Mouse (Mus musculus) heart, embryonic 11.5 days (tissue): ENCODE data around the gene Ptprcap. TPM values are rescaled to one million over a fixed set of nuclear protein-coding genes. Genes with fewer than 3 reads are reported as not detected.
"Not testable (repeated sequence)": the region's sequence is repeated elsewhere in the genome, so short reads cannot be mapped to it uniquely, and the experiment has no call there.

Experiments used
- ATAC-seq: fragments of 200-750 bp; cut with Nextera tagmentation; replicated peaks from 2 replicates; pipeline ENCODE4 v1.8.0; 2017; ENCODE audit warnings: moderate library complexity; ENCODE audit not compliant: insufficient number of reproducible peaks, low FRiP score, low TSS enrichment
- H3K27ac ChIP-seq: fragments of 300-500 bp; sonication (generic); 2 replicates; pipeline ENCODE4 v1.5.1; 2014; ENCODE audit warnings: mild to moderate bottlenecking, low read depth, low read length
- H3K27me3 ChIP-seq: fragments of 300-500 bp; sonication (generic); 2 replicates; pipeline ENCODE4 v1.6.1; 2014; ENCODE audit warnings: mild to moderate bottlenecking, low read length, mixed read lengths; ENCODE audit not compliant: control insufficient read depth, insufficient read depth
- H3K36me3 ChIP-seq: fragments of 300-500 bp; sonication (generic); 2 replicates; pipeline ENCODE4 v1.6.1; 2014; ENCODE audit warnings: mild to moderate bottlenecking, low read length, moderate library complexity, mixed read lengths; ENCODE audit not compliant: control insufficient read depth, insufficient read depth
- H3K4me1 ChIP-seq: fragments of 300-500 bp; sonication (generic); 2 replicates; pipeline ENCODE4 v1.6.1; 2014; ENCODE audit warnings: low read length; ENCODE audit not compliant: control insufficient read depth, insufficient read depth
- H3K4me2 ChIP-seq: fragments of 300-500 bp; sonication (generic); 2 replicates; pipeline ENCODE4 v1.6.1; 2014; ENCODE audit warnings: mild to moderate bottlenecking, moderate library complexity
- H3K4me3 ChIP-seq: fragments of 300-500 bp; sonication (generic); 2 replicates; pipeline ENCODE4 v1.5.1; 2014; ENCODE audit warnings: low read depth, low read length
- H3K9ac ChIP-seq: fragments of 300-500 bp; sonication (generic); 2 replicates; pipeline ENCODE4 v1.6.1; 2014; ENCODE audit warnings: mild to moderate bottlenecking, low read depth, low read length, moderate library complexity
- H3K9me3 ChIP-seq: fragments of 300-500 bp; sonication (generic); replicated peaks from 2 replicates; pipeline ENCODE4 v1.6.1; 2016; ENCODE audit warnings: low read length; ENCODE audit not compliant: control insufficient read depth
- WGBS: fragments of 180-500 bp; shearing (Covaris S2); extraction: QIAGEN DNeasy Blood & Tissue Kit; methylation state at CpG from one replicate; pipeline ENCODE4 v1.1.7; 2014; ENCODE audit not compliant: insufficient replicate concordance; 5-methylcytosine and 5-hydroxymethylcytosine counted together
- polyA plus RNA-seq: library from polyadenylated mRNA; unstranded; fragments of >200 nt; fragmentation: Nextera tagmentation; extraction: Ambion mirVana; gene quantifications from 2 replicates; pipeline ENCODE4 v1.2.1, GENCODE M21; 2014

Gene Ptprcap
- polyA plus RNA-seq, 1 experiment from 2014 or later: 1.7 TPM

DNA sequence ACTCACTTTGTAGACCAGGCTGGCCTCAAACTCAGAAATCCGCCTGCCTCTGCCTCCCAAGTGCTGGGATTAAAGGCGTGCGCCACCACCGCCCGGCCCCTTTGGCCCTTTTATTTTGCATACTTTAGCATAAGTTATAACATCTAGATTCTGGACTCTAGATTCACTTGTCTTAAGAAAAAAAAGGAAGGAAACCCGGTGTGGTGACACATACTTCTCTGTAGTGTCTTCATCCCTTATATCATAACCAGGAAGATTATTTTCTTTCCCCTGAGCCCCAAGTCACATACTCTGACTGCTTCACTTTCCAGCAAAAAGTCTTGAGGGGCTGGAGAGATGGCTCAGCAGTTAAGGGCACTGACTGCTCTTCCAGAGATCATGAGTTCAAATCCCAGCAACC is 31.5 kb upstream of the Ptprcap start:
- ATAC-seq, H3K9me3 ChIP-seq, H3K4me3 ChIP-seq, H3K4me2 ChIP-seq, H3K27me3 ChIP-seq, H3K27ac ChIP-seq, H3K9ac ChIP-seq, H3K36me3 ChIP-seq: not testable (repeated sequence)
- peaks cover 15% of the 10 kb centered on the region for H3K4me1 ChIP-seq
- 57% methylated on average over 6 of the region's 6 CpGs for WGBS

DNA sequence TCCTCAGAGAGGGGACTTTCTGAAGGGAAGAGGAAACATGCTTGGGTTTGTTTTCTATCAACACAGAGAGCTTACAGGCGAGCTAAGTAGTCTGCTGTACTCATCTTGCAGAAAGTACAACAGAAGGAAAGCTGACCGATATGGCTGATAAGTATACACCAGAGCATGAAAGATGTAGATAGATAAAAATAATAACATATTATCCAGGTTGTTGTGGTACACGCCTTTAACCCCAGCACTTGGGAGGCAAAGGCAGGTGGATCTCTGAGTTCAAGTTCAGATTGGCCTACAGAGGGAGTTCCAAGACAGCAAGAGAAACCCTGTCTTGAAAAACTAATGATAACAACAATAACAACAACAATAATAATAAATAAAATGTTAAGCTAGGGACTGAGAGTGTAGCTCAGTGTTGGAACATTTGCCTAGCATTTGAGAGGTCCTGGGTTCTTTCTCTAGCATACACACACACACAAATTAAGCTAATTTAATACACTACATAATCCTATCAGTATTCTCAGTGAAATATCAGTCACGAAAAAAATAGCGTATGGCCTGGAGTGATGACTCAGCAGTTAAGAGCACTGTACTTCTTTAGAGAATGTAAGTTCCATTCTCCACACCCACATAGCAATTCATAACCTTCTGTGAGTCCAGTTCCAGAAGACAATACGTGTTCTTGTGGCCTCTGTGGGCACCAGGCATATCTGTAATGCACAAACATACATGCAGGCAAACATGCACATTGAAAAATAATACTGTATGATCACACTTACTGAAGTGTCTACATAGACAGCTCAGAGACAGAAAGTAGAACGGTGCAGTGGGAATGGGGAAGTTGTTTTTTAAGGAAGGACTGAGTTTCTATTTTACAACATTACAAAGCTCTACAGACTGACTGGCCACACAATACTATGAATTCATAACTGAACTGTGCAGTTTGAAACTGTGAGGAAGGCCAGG is 30.7 kb upstream of the Ptprcap start:
- no peak overlapping the region for H3K27ac ChIP-seq
- no peaks in the 10 kb centered on the region for H3K36me3 ChIP-seq
- no peak overlapping the region for H3K4me3 ChIP-seq
- 77% methylated on average over 7 of the region's 7 CpGs for WGBS
- no peaks in the 10 kb centered on the region for H3K27me3 ChIP-seq
- H3K4me1 ChIP-seq: peaks cover 21% of the 10 kb centered on the region
- no peak for ATAC-seq
- no peaks in the 10 kb centered on the region for H3K9me3 ChIP-seq
- no peak overlapping the region for H3K4me2 ChIP-seq
- H3K9ac ChIP-seq: no peak overlapping the region

DNA sequence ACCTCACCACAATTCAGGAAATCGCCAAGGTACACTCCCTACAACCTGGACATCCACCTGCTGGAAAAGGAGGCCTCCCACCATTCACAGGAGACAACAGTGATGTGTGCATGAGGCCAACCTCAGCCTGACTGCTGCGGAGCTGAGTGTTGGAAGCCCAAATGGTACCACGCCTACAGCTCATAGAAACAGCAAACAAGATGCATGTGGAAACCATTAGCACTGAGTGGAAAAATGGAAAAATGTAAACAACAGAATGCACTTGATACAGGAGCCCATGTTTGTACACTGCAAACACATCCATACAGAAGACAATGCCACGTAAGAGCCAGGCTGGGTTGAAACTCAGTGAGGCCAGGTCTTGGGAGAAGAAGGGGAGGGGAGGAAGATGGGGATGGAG is 29.0 kb upstream of the Ptprcap start:
- no peaks in the 10 kb centered on the region for H3K9me3 ChIP-seq
- WGBS: 79% methylated on average over 4 of the region's 4 CpGs
- H3K4me3 ChIP-seq: no peak overlapping the region
- ATAC-seq: no peak
- H3K27ac ChIP-seq: no peak overlapping the region
- no peaks in the 10 kb centered on the region for H3K27me3 ChIP-seq
- no peak overlapping the region for H3K4me2 ChIP-seq
- peaks cover 21% of the 10 kb centered on the region for H3K4me1 ChIP-seq
- 0 out of 2 replicates have a peak overlapping the region, but pooled peaks have one; percentile 4 for H3K9ac ChIP-seq
- H3K36me3 ChIP-seq: peaks cover 4% of the 10 kb centered on the region

GRCm38 (mm10) chr19:4125268-4125667 is 28.1 kb upstream of the Ptprcap start:
- H3K9me3 ChIP-seq, H3K36me3 ChIP-seq, H3K27me3 ChIP-seq, H3K27ac ChIP-seq: not testable (repeated sequence)
- Histone ChIP-seq H3K4me3 (peak overlapping the region; percentile 79), H3K4me2 (peak overlapping the region; percentile 72), H3K4me1 (peaks cover 25% of the 10 kb centered on the region), H3K9ac (peak overlapping the region; percentile 78; the same call in 1 of the 2 replicates)
- 25% methylated on average over 3 of the region's 4 CpGs for WGBS
- ATAC-seq: peak; percentile 3

DNA sequence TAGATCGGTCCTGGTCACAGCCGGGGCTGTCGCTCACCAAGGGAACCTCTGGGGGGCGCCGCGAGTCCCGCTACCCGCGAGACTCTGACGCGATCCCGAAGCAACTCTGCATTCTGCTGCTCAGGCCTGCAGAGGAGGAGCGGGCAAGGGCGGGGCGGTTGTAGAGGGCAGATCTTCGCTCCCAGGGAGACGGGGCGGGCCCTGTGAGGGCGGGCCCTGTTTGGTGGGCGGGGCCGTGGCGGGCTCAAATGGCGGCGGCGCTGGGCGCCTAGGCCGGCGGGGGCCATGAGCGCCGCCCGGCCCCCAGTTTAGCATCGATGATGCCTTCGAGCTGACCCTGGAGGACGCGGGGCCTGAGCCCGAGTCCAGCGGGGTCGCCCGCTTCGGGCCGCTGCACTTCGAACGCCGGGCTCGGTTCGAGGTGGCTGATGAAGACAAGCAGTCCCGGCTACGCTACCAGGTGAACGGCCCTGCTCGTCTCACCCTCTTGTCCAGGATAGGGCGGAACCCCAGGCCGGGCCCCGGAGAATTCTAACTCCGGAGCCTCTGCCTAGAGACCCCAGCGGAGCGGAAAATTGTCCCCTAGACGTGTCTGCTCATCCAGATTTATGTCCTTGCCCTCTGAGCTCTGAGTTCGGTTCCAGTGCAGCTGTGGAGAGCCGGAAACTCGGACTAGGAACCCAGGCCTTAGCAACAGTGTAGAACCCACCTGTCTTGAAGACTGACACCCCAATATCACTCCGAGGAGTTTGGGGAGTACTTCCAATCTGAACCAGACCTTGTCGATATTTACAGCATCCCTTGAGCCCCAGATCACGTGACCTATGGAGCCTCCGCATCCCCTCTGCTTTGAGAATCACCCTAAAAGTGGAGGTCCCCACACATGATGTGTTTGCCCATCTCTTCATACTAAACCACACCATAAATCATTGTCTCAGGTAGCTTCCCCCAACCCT is 27.4 kb upstream of the Ptprcap start, which contains the start of gene Aip:
TSS of gene Aip (minus strand) at position 118 of the 956 bp plus-strand sequence.
- H3K4me1 ChIP-seq: peaks cover 18% of the 10 kb centered on the region
- H3K27me3 ChIP-seq: no peaks in the 10 kb centered on the region
- H3K36me3 ChIP-seq: peaks cover 4% of the 10 kb centered on the region
- H3K27ac ChIP-seq: no peak within 1 kb of the TSS
- no peaks in the 10 kb centered on the region for H3K9me3 ChIP-seq
- WGBS: under 1% methylated on average over 60 of the region's 64 CpGs
- peak within 1 kb of the TSS; percentile 78 for H3K9ac ChIP-seq
- H3K4me3 ChIP-seq: peak within 1 kb of the TSS; percentile 79
- H3K4me2 ChIP-seq: peak within 1 kb of the TSS; percentile 72
- peak; percentile 94 for ATAC-seq

- H3K36me3 ChIP-seq: peaks cover 6% of the 10 kb centered on the region
- H3K4me3 ChIP-seq: peak overlapping the region; percentile 79
- H3K9ac ChIP-seq: peak overlapping the region; percentile 78
- H3K27me3 ChIP-seq: no peaks in the 10 kb centered on the region
- H3K9me3 ChIP-seq: no peaks in the 10 kb centered on the region
- peak overlapping the region; percentile 72 for H3K4me2 ChIP-seq
- H3K4me1 ChIP-seq: peaks cover 18% of the 10 kb centered on the region
- no peak overlapping the region for H3K27ac ChIP-seq
- ATAC-seq: no peak
- WGBS: 65% methylated on average over 7 of the region's 7 CpGs
These were observed 26.5 kb upstream of the Ptprcap start for GRCm38 (mm10) chr19:4126759-4127495.

DNA sequence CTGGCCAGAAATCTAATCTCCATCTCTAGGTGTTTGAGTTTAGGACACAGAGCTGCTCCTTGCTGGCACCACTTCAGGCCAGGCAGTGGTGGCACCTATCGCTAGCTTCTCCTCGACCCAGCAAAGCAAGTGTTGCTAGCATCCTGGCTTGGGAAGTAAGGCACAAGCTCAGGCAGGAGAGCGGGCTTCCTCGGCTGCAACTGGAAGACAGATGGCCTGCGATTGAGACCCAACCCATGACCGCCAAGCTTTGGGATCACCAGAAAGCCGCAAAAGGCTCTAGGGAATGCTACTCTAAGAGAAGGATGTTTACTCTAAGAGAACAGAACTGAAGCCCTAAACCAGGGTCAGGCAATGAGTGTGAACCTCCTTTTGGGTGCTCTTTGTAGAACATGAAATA is 23.9 kb upstream of the Ptprcap start:
- Histone ChIP-seq H3K9me3 (no peaks in the 10 kb centered on the region), H3K27me3 (no peaks in the 10 kb centered on the region), H3K36me3 (peaks cover 13% of the 10 kb centered on the region), H3K9ac (no peak overlapping the region), H3K4me2 (no peak overlapping the region), H3K27ac (no peak overlapping the region), H3K4me1 (peaks cover 18% of the 10 kb centered on the region), H3K4me3 (no peak overlapping the region)
- WGBS: 94% methylated on average over 7 of the region's 7 CpGs
- no peak for ATAC-seq

DNA sequence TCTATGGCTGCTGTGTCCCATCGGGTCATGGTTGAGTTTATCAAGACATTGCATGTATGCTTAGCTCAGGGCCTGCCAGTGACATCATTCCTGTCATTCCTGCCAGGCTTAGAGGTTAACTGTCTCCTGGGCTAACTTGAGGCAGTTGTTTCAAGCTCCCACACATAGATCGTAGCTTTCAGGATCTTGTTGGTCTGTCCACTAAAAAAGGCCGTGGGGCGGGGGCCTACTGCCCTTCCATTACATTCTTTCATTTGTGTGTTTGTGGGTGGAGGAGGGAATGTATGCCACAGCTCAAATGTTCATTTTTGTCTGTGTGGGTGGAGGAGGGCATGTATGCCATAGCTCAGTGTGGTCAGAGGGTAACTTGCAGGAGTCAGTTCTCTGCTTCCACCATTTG is 23.3 kb upstream of the Ptprcap start:
- Histone ChIP-seq H3K4me3 (no peak overlapping the region), H3K4me1 (peaks cover 16% of the 10 kb centered on the region), H3K27ac (no peak overlapping the region; the same call in 1 of the 2 replicates), H3K4me2 (no peak overlapping the region), H3K36me3 (peaks cover 13% of the 10 kb centered on the region), H3K9me3 (no peaks in the 10 kb centered on the region), H3K27me3 (no peaks in the 10 kb centered on the region), H3K9ac (no peak overlapping the region)
- 74% methylated on average over 4 of the region's 4 CpGs for WGBS
- ATAC-seq: no peak
